Mouse (Mus musculus) forebrain, postnatal 0 days (tissue): ENCODE results near the gene Ankrd40. TPM values are rescaled to one million over a fixed set of nuclear protein-coding genes. Genes with fewer than 3 reads are reported as not detected.
A peak's percentile ranks its signal among the peaks of the same experiment; 100 is the strongest.

Experiments used
- ATAC-seq: fragments of 200-750 bp; cut with Nextera tagmentation; 2 replicates; pipeline ENCODE4 v1.8.0; 2017; ENCODE audit warnings: mild to moderate bottlenecking, moderate library complexity
- DNase-seq: peaks from one replicate; pipeline ENCODE4 v3.0.0-alpha.2; 2015
- H3K27ac ChIP-seq: fragments of 300-500 bp; sonication (generic); 2 replicates; pipeline ENCODE4 v1.5.1; 2014; ENCODE audit warnings: low read depth, mild to moderate bottlenecking, antibody characterized with exemption, low read length, moderate library complexity, mixed read lengths
- H3K27me3 ChIP-seq: fragments of 300-500 bp; sonication (generic); 2 replicates; pipeline ENCODE4 v1.6.1; 2014; ENCODE audit warnings: mild to moderate bottlenecking, low read length, mixed read lengths; ENCODE audit not compliant: insufficient read depth
- H3K36me3 ChIP-seq: fragments of 300-500 bp; sonication (generic); 2 replicates; pipeline ENCODE4 v1.6.1; 2014; ENCODE audit warnings: mild to moderate bottlenecking, moderate library complexity; ENCODE audit not compliant: insufficient read depth
- H3K4me1 ChIP-seq: fragments of 300-500 bp; sonication (generic); 2 replicates; pipeline ENCODE4 v1.6.1; 2014; ENCODE audit warnings: antibody characterized with exemption; ENCODE audit not compliant: insufficient read depth
- H3K4me2 ChIP-seq: fragments of 300-500 bp; sonication (generic); 2 replicates; pipeline ENCODE4 v1.6.1; 2014; ENCODE audit warnings: low read depth, mild to moderate bottlenecking, moderate library complexity
- H3K4me3 ChIP-seq: fragments of 300-500 bp; sonication (generic); 2 replicates; pipeline ENCODE4 v1.5.1; 2014; ENCODE audit warnings: low read depth, low read length, mixed read lengths
- H3K9ac ChIP-seq: fragments of 300-500 bp; sonication (generic); 2 replicates; pipeline ENCODE4 v1.6.1; 2014; ENCODE audit warnings: mild to moderate bottlenecking
- H3K9me3 ChIP-seq: fragments of 300-500 bp; sonication (generic); 2 replicates; pipeline ENCODE4 v1.6.1; 2016; ENCODE audit warnings: low read length
- CTCF ChIP-seq: sonication (generic); IDR thresholded peaks from 2 replicates; pipeline ENCODE4 v1.5.1; 2016; ENCODE audit warnings: antibody characterized with exemption, control low read depth, low read depth
- WGBS: fragments of 180-500 bp; shearing (Covaris S2); extraction: QIAGEN DNeasy Blood & Tissue Kit; methylation state at CpG from one replicate; pipeline ENCODE4 v1.1.7; 2014; 5-methylcytosine and 5-hydroxymethylcytosine counted together
- polyA plus RNA-seq: library from polyadenylated mRNA; unstranded; fragments of >200 nt; fragmentation: Nextera tagmentation; extraction: Ambion mirVana; gene quantifications from 2 replicates; pipeline ENCODE4 v1.2.1, GENCODE M21; 2015
- total RNA-seq: library from RNA; depleted of rRNA; stranded (reverse); fragments of >200 nt; gene quantifications from 2 replicates; pipeline ENCODE4 v1.2.3, GENCODE M21; 2014

The Ankrd40 gene
- total and polyA plus RNA-seq, 2 experiments from 2014 or later, result 15.0 to 51.8 TPM

GRCm38 (mm10) chr11:94287105-94287504, 40.7 kb upstream of the Ankrd40 start:
- TF ChIP-seq CTCF, result no peak
- peak; percentile 26 for ATAC-seq
- Histone ChIP-seq H3K4me3 (no peak overlapping the region), H3K27ac (no peak overlapping the region), H3K9me3 (no peaks in the 10 kb centered on the region), H3K27me3 (no peaks in the 10 kb centered on the region), H3K4me2 (no peak overlapping the region), H3K4me1 (no peaks in the 10 kb centered on the region), H3K9ac (no peak overlapping the region), H3K36me3 (peaks cover 53% of the 10 kb centered on the region)
- WGBS, result 88% methylated on average over 5 of the region's 5 CpGs
- no peak for DNase-seq

GRCm38 (mm10) chr11:94290062-94290740, 37.6 kb upstream of the Ankrd40 start:
- no peak for TF ChIP-seq CTCF
- ATAC-seq, result no peak
- H3K4me1 ChIP-seq, result no peaks in the 10 kb centered on the region
- no peak overlapping the region for H3K4me2 ChIP-seq
- H3K9ac ChIP-seq, result no peak overlapping the region
- H3K36me3 ChIP-seq, result peaks cover 69% of the 10 kb centered on the region
- no peak overlapping the region for H3K27ac ChIP-seq
- 82% methylated on average over 10 of the region's 10 CpGs for WGBS
- H3K9me3 ChIP-seq, result no peaks in the 10 kb centered on the region
- no peaks in the 10 kb centered on the region for H3K27me3 ChIP-seq
- no peak for DNase-seq
- H3K4me3 ChIP-seq, result no peak overlapping the region

DNA sequence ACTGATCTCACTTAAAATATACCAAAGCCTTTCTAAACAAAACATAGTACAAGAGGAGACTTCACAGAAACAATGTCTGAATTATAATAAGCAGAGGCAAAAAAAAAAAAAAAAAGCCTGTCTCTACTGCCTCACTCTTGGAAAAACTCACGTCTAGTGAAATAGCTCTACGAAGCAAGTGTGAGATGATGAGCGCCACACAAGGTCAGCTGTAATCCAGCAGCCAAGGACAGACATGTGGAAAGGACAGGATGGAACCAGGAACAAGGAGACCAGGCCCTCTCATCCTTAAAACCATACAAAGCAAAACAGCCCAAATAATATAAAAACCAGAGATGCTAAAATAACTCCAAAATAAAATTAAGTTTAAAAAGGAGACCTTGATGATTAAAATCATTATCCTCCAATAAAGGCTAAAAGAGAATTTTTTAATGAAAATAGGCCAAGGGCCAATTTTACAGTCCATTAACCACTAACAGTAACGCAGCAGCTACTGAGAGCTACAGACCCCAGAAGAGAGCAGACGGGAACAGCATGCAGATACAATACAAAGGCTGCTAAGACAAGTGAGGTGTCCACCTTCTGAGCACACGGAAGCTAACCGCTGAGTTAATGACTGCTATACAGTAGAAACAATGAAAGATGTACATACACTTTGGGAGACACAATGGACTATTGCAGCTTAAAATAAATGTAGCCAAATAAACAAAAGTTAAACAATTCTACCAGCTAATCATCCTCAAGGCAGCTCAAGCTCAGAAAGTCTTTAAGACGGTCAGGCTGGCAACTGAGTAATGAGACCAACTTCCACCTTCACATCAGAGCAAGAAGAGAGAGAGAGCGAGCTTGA, 32.6 kb upstream of the Ankrd40 start:
- H3K4me1 ChIP-seq, result no peaks in the 10 kb centered on the region
- peaks cover 80% of the 10 kb centered on the region for H3K36me3 ChIP-seq
- H3K9me3 ChIP-seq, result no peaks in the 10 kb centered on the region
- H3K27me3 ChIP-seq, result no peaks in the 10 kb centered on the region
- no peak overlapping the region for H3K4me2 ChIP-seq
- DNase-seq, result no peak
- TF ChIP-seq CTCF, result no peak
- no peak overlapping the region for H3K9ac ChIP-seq
- H3K4me3 ChIP-seq, result no peak overlapping the region
- whole genome bisulfite sequencing, result 42% methylated on average over 9 of the region's 9 CpGs
- no peak for ATAC-seq
- no peak overlapping the region for H3K27ac ChIP-seq

DNA sequence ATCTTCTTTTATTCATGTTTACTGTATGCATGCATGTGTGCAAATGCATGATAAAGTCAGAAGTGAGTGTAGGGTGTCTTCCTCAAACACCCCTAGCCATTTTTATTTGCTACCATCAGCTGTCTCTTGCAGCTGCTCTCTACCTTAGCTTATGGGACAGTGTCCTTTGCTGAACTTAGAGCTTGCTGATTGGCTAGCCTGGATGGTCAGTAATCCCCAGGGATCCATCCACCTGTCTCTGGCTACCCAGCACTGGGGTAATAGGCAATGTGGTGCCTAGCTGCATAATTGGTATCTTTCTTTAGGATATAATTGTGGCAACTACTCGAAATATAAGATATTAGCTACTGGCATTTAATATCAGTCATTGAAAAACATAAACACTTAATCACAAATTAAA, 15.1 kb upstream of the Ankrd40 start:
- DNase-seq, result no peak
- Histone ChIP-seq H3K36me3 (no peaks in the 10 kb centered on the region), H3K4me2 (no peak overlapping the region), H3K27ac (no peak overlapping the region), H3K4me3 (no peak overlapping the region), H3K27me3 (no peaks in the 10 kb centered on the region), H3K4me1 (peaks cover 21% of the 10 kb centered on the region; the same call in 1 of the 2 replicates), H3K9me3 (no peaks in the 10 kb centered on the region), H3K9ac (no peak overlapping the region)
- ATAC-seq, result no peak
- no peak for TF ChIP-seq CTCF
- WGBS, result 66% methylated on average over 1 of the region's 1 CpGs

DNA sequence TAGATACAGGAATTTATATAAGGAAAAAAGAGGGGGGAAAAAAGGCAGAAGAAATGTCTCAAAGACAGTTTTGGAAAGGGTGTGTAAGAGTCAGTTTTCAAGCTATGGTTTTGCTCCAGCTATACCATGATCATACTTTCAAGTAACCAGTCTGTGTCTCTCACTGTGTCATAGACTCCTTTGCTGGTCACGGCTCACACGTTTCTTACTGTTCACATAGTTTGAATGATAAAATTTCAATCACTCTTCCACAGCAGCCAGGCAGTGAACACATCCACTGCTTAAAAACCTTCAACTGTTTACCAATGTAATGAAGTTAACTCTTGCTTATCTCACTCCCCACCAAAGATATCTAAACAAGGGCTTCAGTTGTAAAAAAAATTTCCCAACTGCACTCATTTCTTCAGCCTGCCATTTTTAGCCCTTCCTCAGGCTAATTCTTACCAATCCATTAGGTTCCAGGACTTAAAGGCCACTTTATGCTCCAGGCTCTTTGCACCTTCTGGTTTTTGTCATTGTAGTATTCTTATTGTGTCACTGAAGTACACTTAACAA, 13.6 kb upstream of the Ankrd40 start:
- no peak overlapping the region for H3K4me3 ChIP-seq
- no peaks in the 10 kb centered on the region for H3K9me3 ChIP-seq
- 70% methylated on average over 2 of the region's 2 CpGs for WGBS
- no peaks in the 10 kb centered on the region for H3K27me3 ChIP-seq
- no peak for ATAC-seq
- H3K27ac ChIP-seq, result no peak overlapping the region
- no peak for TF ChIP-seq CTCF
- H3K4me2 ChIP-seq, result no peak overlapping the region
- peaks cover 23% of the 10 kb centered on the region; the same call in 1 of the 2 replicates for H3K4me1 ChIP-seq
- no peak for DNase-seq
- H3K9ac ChIP-seq, result no peak overlapping the region
- H3K36me3 ChIP-seq, result no peaks in the 10 kb centered on the region

- no peak overlapping the region for H3K4me2 ChIP-seq
- DNase-seq (no peak), ATAC-seq (no peak)
- H3K27ac ChIP-seq, result no peak overlapping the region
- WGBS, result 64% methylated on average over 1 of the region's 1 CpGs
- H3K4me1 ChIP-seq, result peaks cover 26% of the 10 kb centered on the region
- no peak overlapping the region for H3K9ac ChIP-seq
- H3K9me3 ChIP-seq, result no peaks in the 10 kb centered on the region
- no peaks in the 10 kb centered on the region for H3K27me3 ChIP-seq
- H3K4me3 ChIP-seq, result no peak overlapping the region
- no peak for TF ChIP-seq CTCF
- no peaks in the 10 kb centered on the region for H3K36me3 ChIP-seq
These were observed 12.5 kb upstream of the Ankrd40 start for GRCm38 (mm10) chr11:94315308-94315707.

- no peak overlapping the region for H3K27ac ChIP-seq
- no peaks in the 10 kb centered on the region for H3K9me3 ChIP-seq
- no peaks in the 10 kb centered on the region for H3K36me3 ChIP-seq
- no peak for TF ChIP-seq CTCF
- H3K4me1 ChIP-seq, result peaks cover 26% of the 10 kb centered on the region
- H3K4me2 ChIP-seq, result no peak overlapping the region
- no peak overlapping the region for H3K9ac ChIP-seq
- DNase-seq, result no peak
- no peak for ATAC-seq
- no peak overlapping the region for H3K4me3 ChIP-seq
- WGBS, result 84% methylated on average over 2 of the region's 2 CpGs
- H3K27me3 ChIP-seq, result no peaks in the 10 kb centered on the region
These were observed 11.3 kb upstream of the Ankrd40 start for GRCm38 (mm10) chr11:94316528-94316927.
